Mouse (Mus musculus) megakaryocyte-erythroid progenitor cell, adult 5 weeks (primary cell): Measurements from ENCODE around the gene Bcl3. TPM values are rescaled to one million over a fixed set of nuclear protein-coding genes. Genes with fewer than 3 reads are reported as not detected.

Source experiments
- polyA plus RNA-seq: library from polyadenylated mRNA; stranded (reverse); fragments of >175 nt; gene quantifications from 2 replicates; pipeline ENCODE4 v1.2.3, GENCODE M21; 2012

Gene Bcl3
- polyA plus RNA-seq, result 61.6 and 97.1 TPM in 2 replicates

DNA sequence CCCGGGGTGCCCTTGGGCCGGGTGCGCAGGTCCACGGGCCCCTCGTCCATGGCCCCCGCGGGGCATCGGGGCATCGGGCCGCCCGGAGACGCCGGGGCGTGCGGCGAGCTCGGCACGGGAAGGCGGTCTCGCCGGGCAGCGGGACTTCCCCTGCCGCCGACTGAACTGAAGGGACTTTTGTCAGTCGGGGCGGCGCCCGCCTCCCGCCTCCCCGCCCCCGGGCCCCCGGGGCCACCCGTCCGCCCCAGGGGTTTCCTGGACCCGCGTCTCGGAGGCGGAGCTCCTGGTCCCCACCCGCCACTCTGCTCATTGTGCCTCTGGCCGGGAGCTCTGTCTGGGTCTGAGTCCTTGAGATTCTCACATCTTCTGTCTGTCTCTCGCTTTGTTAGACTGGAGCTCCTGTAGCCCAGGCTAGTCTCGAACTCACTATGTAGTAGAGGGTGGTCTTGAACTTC is at the start of gene Bcl3:
Gene Bcl3, minus strand, starts transcription at position 167 of the 455 bp plus-strand sequence.

DNA sequence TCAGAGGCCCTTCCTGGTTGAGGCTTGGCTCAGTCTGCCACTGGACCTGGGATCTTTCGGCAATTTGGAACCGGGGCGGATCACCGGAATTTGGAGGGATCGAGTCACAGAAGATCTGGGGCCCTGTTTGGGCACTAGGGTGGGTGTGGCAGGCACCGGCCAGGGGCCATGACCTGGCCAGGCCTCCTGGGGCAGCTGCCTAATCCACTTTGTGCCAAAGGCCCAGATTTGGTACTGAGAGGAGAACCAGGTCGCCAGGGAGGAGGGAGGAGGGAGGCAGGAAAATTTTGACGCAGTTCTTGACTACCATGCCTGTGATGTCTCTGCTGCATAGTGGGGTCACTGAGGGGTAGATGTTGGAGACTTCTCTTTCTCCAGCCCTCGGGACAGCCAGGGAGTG is 38.6 kb upstream of the Bcl3 start, which contains the start of gene Ceacam16:
Gene Ceacam16, minus strand, starts transcription at position 101 of the 400 bp plus-strand sequence.

DNA sequence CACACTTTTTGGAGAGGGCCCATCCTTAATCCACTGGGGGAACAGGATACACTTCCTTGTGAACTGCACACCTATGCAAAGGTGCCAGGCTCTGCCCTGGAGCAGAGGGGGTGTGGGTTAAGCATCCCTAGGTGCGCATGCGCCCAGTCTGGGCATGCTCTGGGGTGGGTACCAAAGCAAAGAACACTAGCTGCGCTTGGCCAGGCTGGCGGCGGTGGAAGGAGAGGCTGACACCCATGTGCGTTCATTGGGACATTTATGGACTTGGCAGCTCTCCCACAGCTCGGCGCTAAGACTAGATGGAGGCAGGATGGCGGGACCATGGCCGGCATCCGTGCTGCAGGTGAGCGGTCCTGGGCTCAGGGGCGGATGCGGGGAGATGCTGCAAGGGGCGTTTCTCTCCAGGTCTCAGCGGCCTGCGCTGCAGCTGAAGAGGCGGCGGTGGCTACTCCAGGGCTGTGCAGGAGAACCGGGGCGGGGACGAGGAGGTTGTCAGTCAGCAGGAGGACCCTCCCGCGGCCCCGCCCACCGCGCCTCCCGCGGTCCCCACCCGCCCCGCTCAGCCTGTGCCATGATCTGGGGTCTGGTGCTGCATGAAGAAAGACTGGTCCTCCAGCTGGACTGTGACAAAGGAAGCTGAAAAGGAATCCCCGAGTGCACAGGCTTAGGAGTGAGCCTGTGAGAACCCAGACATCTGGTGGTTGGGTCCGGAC is 29.4 kb upstream of the Bcl3 start, which contains the start of gene Gm19345:
Gene Gm19345, plus strand, starts transcription at position 146 of the 713 bp plus-strand sequence.

DNA sequence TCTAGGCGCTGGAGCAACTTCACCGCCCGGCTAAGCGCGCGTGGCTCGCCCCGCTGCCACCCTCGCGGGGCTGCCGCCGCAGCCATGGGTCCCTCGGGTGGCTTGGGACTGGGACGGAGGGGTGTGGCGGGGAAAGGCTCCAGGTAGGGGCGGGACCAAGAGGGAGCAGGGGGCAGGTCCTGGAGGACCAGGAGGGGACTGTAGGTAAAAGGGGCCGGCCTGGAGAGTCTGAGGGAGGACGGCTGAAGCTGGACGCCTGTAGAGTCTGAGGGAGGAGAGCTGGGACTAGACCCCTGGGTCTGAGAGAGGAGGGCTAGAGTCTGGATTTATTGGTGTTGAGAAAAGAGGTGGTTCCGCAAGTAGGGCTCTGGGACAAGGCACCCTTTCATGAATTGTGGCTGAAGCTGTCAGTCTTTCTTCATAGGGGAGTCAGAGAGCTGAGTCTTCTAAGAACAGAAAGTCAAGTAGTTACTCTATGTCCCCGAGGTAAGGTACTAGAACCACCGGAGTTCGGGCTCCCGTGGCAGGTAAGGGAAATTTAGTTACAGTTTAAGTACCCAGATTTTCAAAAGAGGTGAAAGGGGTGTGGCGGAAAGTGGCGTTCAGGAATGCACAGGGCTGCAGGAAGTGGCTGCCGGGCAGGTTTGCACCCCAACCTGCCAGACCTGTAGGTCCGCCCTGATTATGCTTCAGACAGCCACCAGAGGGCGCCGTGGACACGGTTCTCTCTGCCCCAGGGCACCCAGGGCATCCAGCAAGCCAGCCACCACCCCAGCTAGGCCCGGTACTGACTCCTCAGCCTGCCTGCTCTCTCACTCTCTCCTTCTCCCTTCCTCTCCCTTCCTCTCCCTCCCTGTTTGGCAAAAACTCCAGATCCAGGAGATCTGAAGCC is 25.6 kb downstream of the Bcl3 start, which contains the start of gene Cblc:
Gene Cblc, minus strand, starts transcription at position 113 of the 892 bp plus-strand sequence.

DNA sequence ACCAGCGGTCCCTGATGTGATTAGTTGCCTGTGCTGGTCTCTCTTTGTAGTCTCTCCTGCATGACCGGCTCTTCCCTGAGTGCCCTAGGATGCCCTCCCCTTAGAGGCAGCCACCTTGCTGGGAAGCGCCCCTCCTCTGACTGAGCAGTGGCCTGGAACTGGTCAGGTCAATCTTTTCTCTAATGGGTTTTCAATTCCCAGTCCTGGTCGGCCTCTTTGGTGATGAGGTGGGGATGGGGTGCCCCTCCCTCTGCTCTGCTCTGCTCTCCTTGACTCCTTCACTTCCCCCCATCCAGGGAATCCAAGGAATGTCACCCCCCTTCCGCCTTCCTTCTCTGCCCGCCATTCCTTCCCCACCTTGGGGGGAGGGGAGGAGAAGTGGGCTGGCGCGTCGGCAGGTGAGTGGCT is 51.6 kb downstream of the Bcl3 start, which contains the start of gene Bcam:
Gene Bcam, minus strand, starts transcription at position 33 of the 408 bp plus-strand sequence.

Other genes starting within 250 kb of the Bcl3 start
- gene Zfp296, start 245.5 kb downstream of the Bcl3 start, polyA plus RNA-seq, result 28.5 and 30.1 TPM in 2 replicates
- 60.2 and 61.0 TPM in 2 replicates for gene Gemin7, start 245.2 kb downstream of the Bcl3 start, polyA plus RNA-seq
- 150 and 199 TPM in 2 replicates for gene Clasrp, start 218.3 kb downstream of the Bcl3 start, polyA plus RNA-seq
- 15.2 and 16.3 TPM in 2 replicates for gene Relb, start 193.3 kb downstream of the Bcl3 start, polyA plus RNA-seq
- 108 and 122 TPM in 2 replicates for gene Clptm1, start 157.7 kb downstream of the Bcl3 start, polyA plus RNA-seq
- gene Apoc2, start 144.8 kb downstream of the Bcl3 start, polyA plus RNA-seq, result 1.3 and 1.8 TPM in 2 replicates
- not detected in 2 replicates for gene Gm44805, start 141.3 kb downstream of the Bcl3 start, polyA plus RNA-seq
- not detected in 2 replicates for gene Apoc4, start 141.3 kb downstream of the Bcl3 start, polyA plus RNA-seq
- gene Apoc1, start 130.1 kb downstream of the Bcl3 start, polyA plus RNA-seq, result 3.4 and 3.7 TPM in 2 replicates
- gene Apoe, start 123.6 kb downstream of the Bcl3 start, polyA plus RNA-seq, result 667 and 1,153 TPM in 2 replicates
- 221 and 229 TPM in 2 replicates for gene Tomm40, start 107.3 kb downstream of the Bcl3 start, polyA plus RNA-seq
- gene Nectin2, start 72.3 kb downstream of the Bcl3 start, polyA plus RNA-seq, result 3.4 and 5.9 TPM in 2 replicates
- gene Bcam, start 51.8 kb downstream of the Bcl3 start, polyA plus RNA-seq, result 0.26 and 0.36 TPM in 2 replicates
- not detected in 2 replicates for gene Cblc, start 26.0 kb downstream of the Bcl3 start, polyA plus RNA-seq
- gene Gm19345, start 29.2 kb upstream of the Bcl3 start, polyA plus RNA-seq, result not detected in 2 replicates
- gene Ceacam16, start 38.5 kb upstream of the Bcl3 start, polyA plus RNA-seq, result 0.83 and 1.3 TPM in 2 replicates
- gene Ceacam19, start 65.2 kb upstream of the Bcl3 start, polyA plus RNA-seq, result not detected in 2 replicates
- gene Pvr, start 98.4 kb upstream of the Bcl3 start, polyA plus RNA-seq, result 1.8 and 1.9 TPM in 2 replicates
- gene Igsf23, start 128.0 kb upstream of the Bcl3 start, polyA plus RNA-seq, result 0.04 TPM in 1 of 2 replicates, not detected in the other
- not detected in 2 replicates for gene Ceacam20, start 142.6 kb upstream of the Bcl3 start, polyA plus RNA-seq
- not detected in 2 replicates for gene Nlrp9b, start 168.7 kb upstream of the Bcl3 start, polyA plus RNA-seq